In the genomic region with DNA sequence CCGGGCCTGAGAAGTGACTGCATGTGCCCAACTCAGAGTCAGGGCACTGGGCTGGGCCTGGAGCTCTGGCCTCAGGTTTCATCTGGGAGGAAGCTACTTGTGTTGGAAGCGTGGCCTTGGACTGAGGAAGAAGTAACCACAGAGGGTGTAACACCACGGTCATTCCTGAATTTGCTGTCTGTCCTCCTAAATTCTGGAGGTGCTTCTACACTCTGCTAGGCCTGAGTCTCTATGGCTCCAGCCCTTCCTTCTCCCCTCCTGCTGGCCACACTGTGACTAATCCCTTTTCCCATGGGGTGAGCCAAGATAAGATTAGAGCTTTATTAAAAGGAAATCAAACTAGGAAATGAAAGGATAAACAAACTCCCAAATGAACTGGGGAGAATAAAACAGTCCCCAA, we compare ENCODE assay signal across 20 mouse cellular contexts.
DNase-seq lines count a peak whose midpoint lies in the region; ATAC-seq and TF ChIP-seq lines count a peak whose summit lies in the region.
"Had no signal": no experiment of that assay in that cellular context is flagged by ENCODE, and none has a peak within 500 bp of the region (broad histone marks: within the 10 kb centered on the region; RNA-seq: fewer than 3 reads in every experiment).

No protein-coding gene starts in this region.

- H3K4me2 ChIP-seq in intestine, postnatal 0 days (replicated peaks; ENCODE audit: low read depth), result no peak overlapping the region
- no peak overlapping the region for H3K4me2 ChIP-seq in intestine, embryonic 16.5 days (ENCODE audit: low read depth, low read length)
- H3K4me2 ChIP-seq: forebrain, embryonic 13.5 days; hindbrain, embryonic 14.5 days; liver, embryonic 12.5 days; lung, embryonic 14.5 days had no signal

- CTCF ChIA-PET in Patski (lab: Charles Lee), result no interaction called here

- POLR2A ChIA-PET in Patski (lab: Charles Lee), result no interaction called here

- no peaks in the 10 kb centered on the region for H3K9me3 ChIP-seq in intestine, postnatal 0 days (ENCODE audit: control insufficient read depth)
- H3K9me3 ChIP-seq in intestine, embryonic 16.5 days (ENCODE audit: control insufficient read depth, low read length), result no peaks in the 10 kb centered on the region
- H3K9me3 ChIP-seq: forebrain, embryonic 13.5 days; liver, embryonic 12.5 days had no signal

- H3K4me1 ChIP-seq in intestine, postnatal 0 days (replicated peaks; ENCODE audit: control insufficient read depth, insufficient read depth, low read length), result 0 out of 2 replicates have a peak, but pooled peaks cover 2% of the 10 kb centered on the region
- H3K4me1 ChIP-seq in intestine, embryonic 16.5 days (ENCODE audit: control insufficient read depth, insufficient read depth, low read length), result peaks cover 19% of the 10 kb centered on the region

- H3K4me3 ChIP-seq in intestine, postnatal 0 days (ENCODE audit: low read depth, low read length), result no peak overlapping the region
- H3K4me3 ChIP-seq in intestine, embryonic 16.5 days (ENCODE audit: low read length), result no peak overlapping the region
- H3K4me3 ChIP-seq: forebrain, embryonic 13.5 days; left cerebral cortex, adult 2 months; liver, embryonic 12.5 days; myocyte had no signal

- ATAC-seq in intestine, postnatal 0 days, result no peak
- no peak for ATAC-seq in intestine, embryonic 16.5 days
- peak; percentile 49 for ATAC-seq in Patski
- ATAC-seq: CD4-positive, CD25-positive, alpha-beta regulatory T cell, adult 4 months; forebrain, embryonic 13.5 days; liver, embryonic 12.5 days had no signal

- no peak overlapping the region for H3K27ac ChIP-seq in intestine, postnatal 0 days (ENCODE audit: low read depth, low read length)
- H3K27ac ChIP-seq in intestine, embryonic 16.5 days (ENCODE audit: low read length), result no peak overlapping the region
- H3K27ac ChIP-seq: forebrain, embryonic 13.5 days; hindbrain, embryonic 14.5 days; left cerebral cortex, adult 2 months; liver, embryonic 12.5 days had no signal

- H3K9ac ChIP-seq in intestine, postnatal 0 days (ENCODE audit: low read depth, low read length), result no peak overlapping the region
- no peak overlapping the region for H3K9ac ChIP-seq in intestine, embryonic 16.5 days (ENCODE audit: low read depth, low read length)
- H3K9ac ChIP-seq: forebrain, embryonic 13.5 days; hindbrain, embryonic 14.5 days; liver, embryonic 12.5 days; lung, embryonic 14.5 days had no signal

- DNase-seq in lung, postnatal 36 days, result peak; percentile 38
- no peak for DNase-seq in lung, postnatal 14 days
- DNase-seq in Patski (ENCODE audit: low read depth, low spot score), result no peak
- DNase-seq in right cerebral cortex, postnatal 25 days, result no peak
- DNase-seq in gastrocnemius, adult 8-10 months (ENCODE audit: low spot score in 2 of 2), result no peak
- DNase-seq: cerebellum, adult 9-11 months; gastrocnemius, postnatal 14 days; kidney, adult 11 months; kidney, postnatal 25 days; lung, embryonic 14.5 days; midbrain, embryonic 14.5 days; right cerebral cortex, postnatal 14 days had no signal

- WGBS in intestine, postnatal 0 days, result 72% methylated on average over 3 of the region's 3 CpGs
- WGBS in intestine, embryonic 16.5 days, result 65% methylated on average over 3 of the region's 3 CpGs

- 0 out of 2 replicates have a peak, but pooled peaks have one; percentile 20 for TF ChIP-seq CTCF in intestine, postnatal 0 days (IDR thresholded peaks at IDR 0.05; ENCODE audit: low read depth)
- TF ChIP-seq CTCF in Patski (IDR thresholded peaks at IDR 0.05), result no peak

- no peaks in the 10 kb centered on the region for H3K36me3 ChIP-seq in intestine, postnatal 0 days (ENCODE audit: control insufficient read depth, insufficient read depth)
- H3K36me3 ChIP-seq in intestine, embryonic 16.5 days (ENCODE audit: control insufficient read depth, insufficient read depth, low read length), result no peaks in the 10 kb centered on the region
- H3K36me3 ChIP-seq: liver, embryonic 12.5 days had no signal

- no peaks in the 10 kb centered on the region for H3K27me3 ChIP-seq in intestine, postnatal 0 days (replicated peaks; ENCODE audit: control insufficient read depth, insufficient read depth, low read length)
- H3K27me3 ChIP-seq in intestine, embryonic 16.5 days (replicated peaks; ENCODE audit: control insufficient read depth, insufficient read depth, low read length), result no peaks in the 10 kb centered on the region
- no peaks in the 10 kb centered on the region for H3K27me3 ChIP-seq in Patski
- H3K27me3 ChIP-seq: forebrain, embryonic 13.5 days; liver, embryonic 12.5 days had no signal

- in situ Hi-C loops in Patski (cut with MboI; ENCODE audit: low pct_unique_long_range_greater_than_20kb), result no loop called here
